ENCODE assay signal across 14 mouse cellular contexts in the genomic region with DNA sequence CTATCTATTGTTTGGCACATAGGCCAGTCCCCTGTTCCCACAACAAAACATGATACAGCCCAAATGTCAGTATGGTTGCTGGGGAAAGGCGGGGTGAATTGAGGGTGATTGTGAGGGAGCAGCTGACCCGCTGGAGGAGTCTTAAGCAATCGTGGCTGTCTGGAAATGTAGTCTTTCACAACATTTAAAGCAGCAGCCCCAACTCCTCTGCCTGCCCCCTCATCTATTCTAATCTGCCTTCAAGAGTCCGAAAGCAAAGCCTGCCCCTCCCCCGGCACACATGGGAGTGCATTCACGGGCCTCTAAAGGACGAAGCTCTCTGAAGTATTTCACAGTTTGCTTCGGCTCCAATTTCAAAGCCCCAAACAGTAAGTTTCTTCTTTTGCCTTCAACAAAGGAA.
DNase-seq lines count a peak whose midpoint lies in the region; ATAC-seq lines count a peak whose summit lies in the region.
"Had no signal": no experiment of that assay in that cellular context is flagged by ENCODE, and none has a peak within 500 bp of the region (broad histone marks: within the 10 kb centered on the region; RNA-seq: fewer than 3 reads in every experiment).

No protein-coding gene starts in this region.

- no peak overlapping the region for H3K4me2 ChIP-seq in embryonic facial prominence, embryonic 15.5 days (replicated peaks)
- no peak overlapping the region for H3K4me2 ChIP-seq in forebrain, embryonic 12.5 days
- H3K4me2 ChIP-seq: limb, embryonic 13.5 days; midbrain, embryonic 12.5 days; neural tube, embryonic 12.5 days had no signal

- peaks cover 29% of the 10 kb centered on the region for H3K4me1 ChIP-seq in embryonic facial prominence, embryonic 15.5 days
- H3K4me1 ChIP-seq in forebrain, embryonic 12.5 days: peaks cover 32% of the 10 kb centered on the region
- H3K4me1 ChIP-seq in forebrain, embryonic 10.5 days: peaks cover 49% of the 10 kb centered on the region

- H3K36me3 ChIP-seq in embryonic facial prominence, embryonic 15.5 days: no peaks in the 10 kb centered on the region
- no peaks in the 10 kb centered on the region for H3K36me3 ChIP-seq in forebrain, embryonic 12.5 days (replicated peaks)
- H3K36me3 ChIP-seq in forebrain, embryonic 10.5 days (replicated peaks): no peaks in the 10 kb centered on the region
- H3K36me3 ChIP-seq: limb, embryonic 13.5 days; midbrain, embryonic 12.5 days; neural tube, embryonic 12.5 days had no signal

- H3K9me3 ChIP-seq in embryonic facial prominence, embryonic 15.5 days (replicated peaks): 0 out of 2 replicates have a peak, but pooled peaks cover 2% of the 10 kb centered on the region
- H3K9me3 ChIP-seq in forebrain, embryonic 12.5 days: 0 out of 2 replicates have a peak, but pooled peaks cover 2% of the 10 kb centered on the region
- H3K9me3 ChIP-seq in forebrain, embryonic 10.5 days: peaks cover 6% of the 10 kb centered on the region; the same call in 1 of the 2 replicates

- H3K4me3 ChIP-seq in embryonic facial prominence, embryonic 15.5 days (replicated peaks): no peak overlapping the region
- H3K4me3 ChIP-seq in forebrain, embryonic 12.5 days (replicated peaks): no peak overlapping the region
- no peak overlapping the region for H3K4me3 ChIP-seq in forebrain, embryonic 10.5 days
- H3K4me3 ChIP-seq: limb, embryonic 13.5 days; midbrain, embryonic 12.5 days; neural tube, embryonic 12.5 days had no signal

- 30% methylated on average over 8 of the region's 8 CpGs for WGBS in embryonic facial prominence, embryonic 15.5 days
- WGBS in forebrain, embryonic 12.5 days: 29% methylated on average over 8 of the region's 8 CpGs
- WGBS in forebrain, embryonic 10.5 days: 41% methylated on average over 8 of the region's 8 CpGs

- peak overlapping the region; percentile 34; the same call in 1 of the 2 replicates for H3K27ac ChIP-seq in embryonic facial prominence, embryonic 15.5 days (replicated peaks)
- no peak overlapping the region for H3K27ac ChIP-seq in forebrain, embryonic 12.5 days
- H3K27ac ChIP-seq in forebrain, embryonic 10.5 days: no peak overlapping the region
- H3K27ac ChIP-seq: limb, embryonic 13.5 days; midbrain, embryonic 12.5 days; neural tube, embryonic 12.5 days had no signal

- ATAC-seq in embryonic facial prominence, embryonic 15.5 days (ENCODE audit: insufficient number of reproducible peaks, low FRiP score, low TSS enrichment, low read depth): no peak
- ATAC-seq in forebrain, embryonic 12.5 days (ENCODE audit: low FRiP score): no peak
- ATAC-seq: activated CD4-positive, CD25-positive, alpha-beta regulatory T cell, adult 4 months had no signal

- no peak overlapping the region for H3K9ac ChIP-seq in embryonic facial prominence, embryonic 15.5 days
- H3K9ac ChIP-seq in forebrain, embryonic 12.5 days: no peak overlapping the region
- H3K9ac ChIP-seq: limb, embryonic 13.5 days; midbrain, embryonic 12.5 days; neural tube, embryonic 12.5 days had no signal

- DNase-seq in cerebellum, adult 11-12 months: peak; percentile 16
- no peak for DNase-seq in cerebellum, postnatal 10 days
- peak; percentile 60 for DNase-seq in NIH3T3 (ENCODE audit: low read depth)
- DNase-seq in lung, postnatal 25 days (ENCODE audit: low spot score): peak; percentile 88
- DNase-seq in ovary, postnatal 10 days (ENCODE audit: low spot score): no peak
- no peak for DNase-seq in forebrain, embryonic 10.5 days (ENCODE audit: extremely low spot score, low spot score)
- DNase-seq: B cell, adult 2 months; retina, postnatal 1 day had no signal

- H3K27me3 ChIP-seq in embryonic facial prominence, embryonic 15.5 days: no peaks in the 10 kb centered on the region
- peaks cover 63% of the 10 kb centered on the region for H3K27me3 ChIP-seq in forebrain, embryonic 12.5 days
- peaks cover 79% of the 10 kb centered on the region for H3K27me3 ChIP-seq in forebrain, embryonic 10.5 days (ENCODE audit: poor library complexity, severe bottlenecking)
- H3K27me3 ChIP-seq: limb, embryonic 13.5 days had no signal

Comparison
In these comparisons a context has a peak if more than half of its experiments do, and no peak if none do; other contexts are left out.
1. DNase-seq: peak in cerebellum, adult 11-12 months (single experiment), NIH3T3 (single experiment) and lung, postnatal 25 days (single experiment); none in cerebellum, postnatal 10 days (0 of 2), ovary, postnatal 10 days (single experiment) and forebrain, embryonic 10.5 days (single experiment).